Mouse (Mus musculus): ENCODE data around the gene Rtn4rl1. TPM values are rescaled to one million over a fixed set of nuclear protein-coding genes. Genes with fewer than 3 reads are reported as not detected.

Gene Rtn4rl1
- polyA plus RNA-seq, 1 experiment from 2014 or later: 2.1 TPM

DNA sequence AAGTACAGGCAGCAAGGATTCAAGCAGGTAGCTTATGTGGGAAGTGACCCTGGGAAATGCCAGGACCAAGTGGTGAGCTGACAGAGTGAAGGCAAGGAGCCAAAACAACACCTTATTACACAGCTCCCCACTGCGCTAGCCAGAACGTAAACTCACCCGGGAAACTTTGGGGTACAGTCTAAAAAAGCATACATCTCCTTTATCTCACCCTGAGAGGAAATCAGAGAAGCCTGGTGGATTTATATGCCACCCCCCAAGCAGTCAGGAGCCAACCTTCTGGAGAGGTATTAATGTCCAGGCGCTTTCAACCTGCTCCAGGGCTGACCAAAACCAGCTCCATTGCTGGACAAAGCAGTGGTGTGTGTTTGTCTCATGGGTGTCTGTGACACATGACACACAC lies 10.3 kb downstream of the Rtn4rl1 start:
- no peak for DNase-seq (ENCODE audit: low spot score)
- H3K36me3 ChIP-seq (ENCODE audit: control insufficient read depth, insufficient read depth, low read length): no peaks in the 10 kb centered on the region
- H3K4me2 ChIP-seq (replicated peaks; ENCODE audit: low read depth): no peak overlapping the region
- ATAC-seq (ENCODE audit: low FRiP score, low TSS enrichment): no peak
- no peak for TF ChIP-seq EP300 (optimal IDR thresholded peaks at IDR 0.05)
- TF ChIP-seq CTCF (IDR thresholded peaks at IDR 0.05; ENCODE audit: low read depth): no peak
- H3K9me3 ChIP-seq (ENCODE audit: control insufficient read depth, low read length): no peaks in the 10 kb centered on the region
- no peak overlapping the region for H3K9ac ChIP-seq (ENCODE audit: low read length)
- no peak overlapping the region for H3K27ac ChIP-seq (replicated peaks)
- H3K4me3 ChIP-seq (ENCODE audit: low read depth, low read length): no peak overlapping the region
- WGBS: 86% methylated on average over 4 of the region's 4 CpGs
- no peaks in the 10 kb centered on the region for H3K4me1 ChIP-seq (replicated peaks; ENCODE audit: control insufficient read depth, insufficient read depth)
- no peaks in the 10 kb centered on the region for H3K27me3 ChIP-seq (ENCODE audit: control insufficient read depth, insufficient read depth, low read length)

DNA sequence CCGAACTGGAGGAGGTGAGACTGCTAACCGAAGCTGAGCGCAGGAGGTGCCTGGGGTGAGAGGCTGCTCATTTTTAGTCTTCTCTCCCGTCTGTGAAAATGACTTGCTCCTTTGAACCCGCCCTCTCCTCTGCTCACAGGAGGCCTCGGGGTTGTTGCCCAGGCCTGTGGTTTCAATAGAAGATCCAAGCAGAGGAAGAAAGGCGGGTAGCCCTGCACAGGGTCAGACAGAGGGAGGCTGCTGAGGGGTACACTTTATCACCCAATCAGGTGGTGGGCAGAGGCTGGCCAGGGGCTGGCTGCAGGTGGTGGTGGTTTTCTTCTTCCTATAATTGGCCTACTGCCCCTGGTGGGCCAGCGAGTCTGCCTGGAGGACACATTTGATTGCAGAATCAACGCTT lies 10.9 kb downstream of the Rtn4rl1 start:
- TF ChIP-seq CTCF (IDR thresholded peaks at IDR 0.05; ENCODE audit: low read depth) (no peak), EP300 (optimal IDR thresholded peaks at IDR 0.05) (no peak)
- no peaks in the 10 kb centered on the region for H3K9me3 ChIP-seq (ENCODE audit: control insufficient read depth, low read length)
- 55% methylated on average over 9 of the region's 9 CpGs for WGBS
- DNase-seq (ENCODE audit: low spot score) (no peak), ATAC-seq (ENCODE audit: low FRiP score, low TSS enrichment) (no peak)
- no peak overlapping the region for H3K4me3 ChIP-seq (ENCODE audit: low read depth, low read length)
- H3K27me3 ChIP-seq (ENCODE audit: control insufficient read depth, insufficient read depth, low read length): no peaks in the 10 kb centered on the region
- H3K27ac ChIP-seq (replicated peaks): no peak overlapping the region
- no peaks in the 10 kb centered on the region for H3K4me1 ChIP-seq (replicated peaks; ENCODE audit: control insufficient read depth, insufficient read depth)
- no peak overlapping the region for H3K4me2 ChIP-seq (replicated peaks; ENCODE audit: low read depth)
- no peak overlapping the region for H3K9ac ChIP-seq (ENCODE audit: low read length)
- H3K36me3 ChIP-seq (ENCODE audit: control insufficient read depth, insufficient read depth, low read length): no peaks in the 10 kb centered on the region

DNA sequence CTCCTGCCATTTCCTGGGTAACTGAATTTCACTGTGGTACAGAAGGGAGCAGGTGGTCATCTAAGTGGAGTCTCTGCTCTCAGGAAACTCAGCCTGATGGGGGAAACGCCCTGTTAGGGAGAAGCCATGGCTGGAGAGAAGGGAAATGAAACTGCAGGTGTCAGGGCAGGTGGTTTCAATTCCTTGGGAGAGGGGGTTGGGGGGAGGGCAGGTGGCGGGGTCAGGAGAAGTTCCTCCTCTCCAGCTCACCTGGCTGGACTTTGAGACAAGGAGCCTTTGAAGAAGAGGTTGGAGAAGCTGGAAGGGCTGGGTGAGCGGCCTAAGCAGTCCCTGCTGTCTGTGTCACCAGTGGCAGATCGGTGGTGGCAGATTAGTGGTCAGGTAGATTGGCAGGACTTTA lies 12.8 kb downstream of the Rtn4rl1 start:
- Histone ChIP-seq H3K27ac (replicated peaks) (no peak overlapping the region), H3K9me3 (ENCODE audit: control insufficient read depth, low read length) (no peaks in the 10 kb centered on the region), H3K4me1 (replicated peaks; ENCODE audit: control insufficient read depth, insufficient read depth) (no peaks in the 10 kb centered on the region), H3K36me3 (ENCODE audit: control insufficient read depth, insufficient read depth, low read length) (no peaks in the 10 kb centered on the region), H3K4me3 (ENCODE audit: low read depth, low read length) (no peak overlapping the region), H3K9ac (ENCODE audit: low read length) (no peak overlapping the region), H3K4me2 (replicated peaks; ENCODE audit: low read depth) (no peak overlapping the region), H3K27me3 (ENCODE audit: control insufficient read depth, insufficient read depth, low read length) (no peaks in the 10 kb centered on the region)
- TF ChIP-seq EP300 (optimal IDR thresholded peaks at IDR 0.05): no peak
- no peak for TF ChIP-seq CTCF (IDR thresholded peaks at IDR 0.05; ENCODE audit: low read depth)
- no peak for ATAC-seq (ENCODE audit: low FRiP score, low TSS enrichment)
- no peak for DNase-seq (ENCODE audit: low spot score)
- 62% methylated on average over 4 of the region's 4 CpGs for WGBS

DNA sequence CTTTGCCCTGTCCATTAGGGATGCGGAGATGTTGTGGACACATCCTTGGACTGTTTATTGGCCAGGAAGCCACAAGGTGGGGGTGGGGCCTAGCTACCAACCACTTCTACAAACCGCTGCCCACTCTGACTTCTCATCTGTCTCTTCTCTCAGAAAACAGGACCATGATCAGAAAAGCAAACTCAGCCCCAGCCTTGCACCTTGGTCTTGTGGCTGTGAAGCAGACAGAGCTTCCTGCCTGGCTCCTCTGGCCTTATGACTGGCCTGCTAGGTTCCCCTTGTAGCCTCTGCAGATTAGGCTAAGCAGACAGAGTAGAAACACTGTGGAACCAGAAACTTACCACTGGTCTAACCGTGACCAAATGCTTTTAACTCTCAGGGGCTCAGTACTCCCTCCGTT lies 15.8 kb downstream of the Rtn4rl1 start:
- WGBS: 91% methylated on average over 4 of the region's 4 CpGs
- DNase-seq (ENCODE audit: low spot score) (no peak), ATAC-seq (ENCODE audit: low FRiP score, low TSS enrichment) (no peak)
- Histone ChIP-seq H3K36me3 (ENCODE audit: control insufficient read depth, insufficient read depth, low read length) (no peaks in the 10 kb centered on the region), H3K27ac (replicated peaks) (no peak overlapping the region), H3K9ac (ENCODE audit: low read length) (no peak overlapping the region), H3K4me1 (replicated peaks; ENCODE audit: control insufficient read depth, insufficient read depth) (peaks cover 4% of the 10 kb centered on the region), H3K27me3 (ENCODE audit: control insufficient read depth, insufficient read depth, low read length) (no peaks in the 10 kb centered on the region), H3K9me3 (ENCODE audit: control insufficient read depth, low read length) (no peaks in the 10 kb centered on the region), H3K4me3 (ENCODE audit: low read depth, low read length) (no peak overlapping the region), H3K4me2 (replicated peaks; ENCODE audit: low read depth) (no peak overlapping the region)
- TF ChIP-seq CTCF (IDR thresholded peaks at IDR 0.05; ENCODE audit: low read depth) (no peak), EP300 (optimal IDR thresholded peaks at IDR 0.05) (no peak)

DNA sequence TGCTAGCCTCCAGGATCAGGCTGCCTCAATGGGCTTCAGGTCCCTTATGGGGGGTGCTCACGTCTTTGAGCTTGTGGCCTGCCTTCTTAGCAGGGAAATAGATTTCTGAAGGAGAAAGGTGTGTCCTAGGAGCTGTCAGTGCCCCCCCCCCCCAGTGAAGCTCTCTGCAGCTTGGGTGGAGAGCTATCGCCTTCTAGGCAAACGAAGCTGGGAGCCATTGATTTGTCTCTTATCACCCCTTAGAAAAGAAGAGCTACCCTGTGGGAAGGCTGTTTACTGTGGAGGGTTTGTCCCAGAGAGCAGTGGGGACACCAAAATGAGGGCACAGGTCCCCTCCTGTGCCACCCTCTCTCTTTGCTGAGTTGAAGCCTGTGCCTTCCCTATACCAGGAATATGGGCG lies 16.5 kb downstream of the Rtn4rl1 start:
- no peak overlapping the region for H3K4me2 ChIP-seq (replicated peaks; ENCODE audit: low read depth)
- 75% methylated on average over 4 of the region's 4 CpGs for whole genome bisulfite sequencing
- no peak overlapping the region for H3K4me3 ChIP-seq (ENCODE audit: low read depth, low read length)
- no peak overlapping the region for H3K9ac ChIP-seq (ENCODE audit: low read length)
- H3K36me3 ChIP-seq (ENCODE audit: control insufficient read depth, insufficient read depth, low read length): no peaks in the 10 kb centered on the region
- H3K9me3 ChIP-seq (ENCODE audit: control insufficient read depth, low read length): no peaks in the 10 kb centered on the region
- ATAC-seq (ENCODE audit: low FRiP score, low TSS enrichment): no peak
- H3K27me3 ChIP-seq (ENCODE audit: control insufficient read depth, insufficient read depth, low read length): no peaks in the 10 kb centered on the region
- TF ChIP-seq CTCF (IDR thresholded peaks at IDR 0.05; ENCODE audit: low read depth): no peak
- no peak for TF ChIP-seq EP300 (optimal IDR thresholded peaks at IDR 0.05)
- no peak overlapping the region for H3K27ac ChIP-seq (replicated peaks)
- peaks cover 4% of the 10 kb centered on the region for H3K4me1 ChIP-seq (replicated peaks; ENCODE audit: control insufficient read depth, insufficient read depth)
- DNase-seq (ENCODE audit: low spot score): no peak

DNA sequence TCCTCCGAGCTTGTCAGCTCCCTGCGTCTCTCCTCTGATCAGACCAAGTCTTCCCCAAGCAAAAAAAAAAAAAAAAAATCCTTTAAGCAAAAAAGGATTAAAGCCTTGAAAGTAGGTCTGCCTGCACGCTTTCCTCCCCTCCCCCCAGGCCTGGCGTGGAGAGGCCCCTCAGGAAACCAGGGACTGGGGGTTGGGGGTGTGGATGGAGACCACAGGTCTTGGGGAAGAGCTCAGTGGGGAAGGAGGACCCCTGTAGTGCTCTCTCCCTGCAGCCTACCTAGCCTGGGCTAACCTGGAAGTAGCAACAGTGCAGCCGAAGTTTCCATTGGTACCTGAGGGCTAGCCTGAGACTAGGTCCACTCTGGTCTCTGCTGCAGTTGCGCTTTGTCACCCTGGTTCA lies 17.2 kb downstream of the Rtn4rl1 start:
- WGBS: 66% methylated on average over 6 of the region's 6 CpGs
- Histone ChIP-seq H3K27ac (replicated peaks) (no peak overlapping the region), H3K36me3 (ENCODE audit: control insufficient read depth, insufficient read depth, low read length) (no peaks in the 10 kb centered on the region), H3K4me2 (replicated peaks; ENCODE audit: low read depth) (no peak overlapping the region), H3K9ac (ENCODE audit: low read length) (no peak overlapping the region), H3K4me1 (replicated peaks; ENCODE audit: control insufficient read depth, insufficient read depth) (peaks cover 4% of the 10 kb centered on the region), H3K4me3 (ENCODE audit: low read depth, low read length) (no peak overlapping the region), H3K27me3 (ENCODE audit: control insufficient read depth, insufficient read depth, low read length) (no peaks in the 10 kb centered on the region), H3K9me3 (ENCODE audit: control insufficient read depth, low read length) (no peaks in the 10 kb centered on the region)
- no peak for TF ChIP-seq EP300 (optimal IDR thresholded peaks at IDR 0.05)
- TF ChIP-seq CTCF (IDR thresholded peaks at IDR 0.05; ENCODE audit: low read depth): no peak
- DNase-seq (ENCODE audit: low spot score) (no peak), ATAC-seq (ENCODE audit: low FRiP score, low TSS enrichment) (no peak)

All from stomach, postnatal 0 days (tissue).